Mouse (Mus musculus): Measurements from ENCODE around the gene Zfand2b.

The Zfand2b gene

DNA sequence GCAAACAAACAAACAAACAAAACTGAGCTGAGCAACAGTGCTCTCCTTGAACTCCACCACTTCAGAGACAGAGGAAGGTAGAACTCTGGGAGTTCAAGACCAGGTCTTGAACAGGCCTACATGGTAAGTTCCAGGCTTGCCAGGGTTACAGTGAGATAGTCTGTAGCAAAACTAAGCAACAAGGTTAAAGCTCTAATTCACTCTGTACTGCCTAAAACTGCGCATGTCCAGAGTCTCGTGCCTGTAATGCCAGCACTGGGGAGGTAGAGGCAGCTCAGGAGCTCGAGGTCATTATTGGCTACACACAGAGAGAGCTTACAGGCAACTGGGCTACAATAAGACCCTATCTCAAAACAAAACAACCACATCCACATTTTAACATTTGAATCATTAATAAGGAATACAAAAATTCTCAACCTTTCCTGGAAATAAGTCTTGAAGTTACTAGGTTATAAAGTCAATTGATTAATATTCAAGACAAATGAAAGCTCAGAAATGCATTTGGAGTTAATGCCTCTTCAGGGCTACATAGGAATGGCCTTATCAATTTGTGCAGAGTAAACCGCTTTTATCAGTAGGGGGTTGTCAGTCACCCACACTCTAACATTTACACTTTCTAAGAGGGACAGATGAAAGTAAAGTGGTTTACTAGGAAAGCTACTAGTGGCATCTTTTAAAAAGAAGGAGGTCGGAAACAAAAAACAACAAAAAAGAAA is 8.7 kb upstream of the Zfand2b start:
- DNase-seq (ENCODE audit: extremely low read depth, low read depth, low spot score) = no peak

DNA sequence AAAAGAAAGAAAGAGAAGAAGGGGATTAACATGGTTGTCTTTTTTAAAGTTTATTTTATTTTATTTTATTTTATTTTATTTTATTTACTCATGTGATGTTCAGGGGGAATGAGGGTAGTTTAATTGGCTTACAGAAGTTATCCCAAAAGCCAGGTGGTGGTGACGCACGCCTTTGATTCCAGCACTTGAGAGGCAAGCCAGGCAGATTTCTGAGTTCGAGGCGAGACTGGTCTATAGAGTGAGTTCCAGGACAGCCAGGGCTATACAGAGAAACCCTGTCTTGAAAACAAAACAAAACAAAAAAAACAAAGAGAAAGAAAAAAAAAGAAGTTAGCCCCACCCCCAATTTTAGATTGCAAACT is 8.2 kb upstream of the Zfand2b start:
- no peak for DNase-seq (ENCODE audit: extremely low read depth, low read depth, low spot score)

DNA sequence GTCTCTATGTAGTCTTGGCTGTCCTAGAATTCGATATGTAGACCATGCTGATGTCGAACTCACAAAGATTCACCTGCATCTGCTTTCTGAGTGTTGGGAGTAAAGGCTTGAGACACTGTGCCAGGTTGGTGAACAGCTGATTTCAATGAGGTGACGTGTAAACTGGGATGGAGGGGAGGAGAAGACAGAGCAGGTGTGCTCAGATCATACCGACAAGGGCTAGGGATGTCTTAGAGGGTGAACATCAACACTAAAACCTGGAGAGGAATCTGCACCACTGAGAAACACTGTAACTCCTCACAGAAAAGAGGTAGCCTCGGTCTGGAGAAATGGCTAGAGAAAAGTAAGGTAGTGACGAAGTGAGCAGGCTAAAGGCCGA is 364 bp upstream of the Zfand2b start:
- DNase-seq (ENCODE audit: extremely low read depth, low read depth, low spot score) = no peak

DNA sequence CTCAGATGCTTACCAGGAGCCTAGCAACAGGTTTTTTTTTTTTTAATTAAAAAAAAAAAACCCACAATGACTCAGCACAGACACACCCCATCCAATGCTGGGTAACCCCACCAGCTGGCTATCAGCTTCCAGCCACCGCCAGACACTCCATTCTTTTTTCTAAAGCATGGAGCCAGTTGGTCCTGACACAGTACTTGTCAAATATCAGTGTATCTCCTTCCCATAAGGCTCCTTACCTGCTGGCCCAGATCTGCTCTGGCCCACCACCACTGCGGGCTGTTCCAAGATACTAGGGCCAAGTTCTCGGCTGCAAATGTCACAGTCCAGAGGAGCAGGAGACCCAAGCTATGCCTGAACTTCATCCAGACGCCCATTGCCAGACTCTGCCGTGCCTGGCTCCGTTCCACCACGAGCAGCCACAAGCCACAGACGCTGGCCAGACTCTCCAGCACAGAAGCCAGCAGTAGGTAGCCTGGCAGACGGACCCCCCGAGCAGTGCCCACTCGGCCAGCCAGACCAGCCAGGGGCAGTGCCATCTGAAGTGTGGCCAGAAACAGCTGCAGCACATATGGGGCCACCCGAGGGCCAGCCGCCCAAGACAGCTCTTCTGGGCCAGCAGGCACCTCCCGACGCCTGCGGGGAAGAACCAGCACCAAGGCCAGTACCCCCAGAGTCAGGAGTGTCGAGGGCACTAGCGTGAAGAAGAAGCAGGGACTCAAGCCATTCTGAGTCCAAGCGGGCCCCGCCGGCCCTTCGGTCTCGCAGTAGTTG is 11.1 kb downstream of the Zfand2b start:
- no peak for DNase-seq (ENCODE audit: extremely low read depth, low read depth, low spot score)

DNA sequence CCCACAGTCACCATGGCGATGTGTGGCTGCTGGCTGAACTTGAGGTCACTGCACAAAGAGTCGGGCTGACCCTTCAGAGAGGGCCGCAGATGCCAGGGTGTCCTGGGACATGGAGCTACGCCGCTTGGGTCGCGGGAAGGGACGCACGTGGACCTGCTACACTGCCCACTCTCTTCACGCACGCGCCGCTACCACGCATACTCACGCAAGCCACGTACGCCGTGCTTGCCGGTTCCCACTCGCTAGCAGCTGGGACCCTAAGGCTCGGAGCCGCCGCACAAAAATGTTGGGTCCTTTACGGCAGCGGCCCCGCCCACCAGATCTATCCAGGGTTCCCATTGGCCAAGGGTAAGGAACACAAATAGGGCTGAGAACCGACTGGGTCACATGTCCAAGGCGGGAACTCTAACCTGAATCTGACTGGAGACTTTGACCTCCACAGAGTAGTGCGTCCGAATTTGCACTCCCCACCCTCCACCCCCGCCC is 11.7 kb downstream of the Zfand2b start, which contains the start of gene Abcb6:
Gene Abcb6, minus strand, starts transcription at position 288 of the 486 bp plus-strand sequence.
- no peak for DNase-seq (ENCODE audit: extremely low read depth, low read depth, low spot score)

GRCm38 (mm10) chr1:75180741-75181140 is 12.3 kb downstream of the Zfand2b start:
- DNase-seq (ENCODE audit: extremely low read depth, low read depth, low spot score) = no peak

DNA sequence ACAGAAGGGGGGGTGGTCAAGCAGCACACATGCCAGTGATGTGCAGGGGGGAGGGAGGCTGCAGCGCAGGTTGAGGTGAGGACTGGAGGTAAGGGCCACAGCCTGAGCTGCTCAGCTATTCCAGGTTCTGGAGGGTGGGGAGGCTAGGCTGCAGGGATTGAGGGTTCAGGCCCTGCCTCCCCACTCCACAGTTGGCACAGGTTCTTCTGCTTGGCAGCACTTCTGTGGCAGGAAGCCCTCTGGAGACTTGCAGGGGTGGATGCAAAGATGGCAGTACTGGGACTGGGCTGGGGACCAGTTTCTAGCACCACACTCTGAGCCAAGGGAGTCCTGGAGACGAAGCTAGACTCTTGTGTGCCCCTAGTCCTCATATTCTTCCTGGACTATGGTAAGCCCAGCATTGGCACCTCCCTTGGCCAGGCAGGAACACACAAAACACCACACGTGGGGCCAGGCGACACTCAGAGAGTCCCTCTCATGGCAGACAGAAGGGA is 13.0 kb downstream of the Zfand2b start:
- no peak for DNase-seq (ENCODE audit: extremely low read depth, low read depth, low spot score)

GRCm38 (mm10) chr1:75182160-75182559 is 13.7 kb downstream of the Zfand2b start:
- no peak for DNase-seq (ENCODE audit: extremely low read depth, low read depth, low spot score)

DNA sequence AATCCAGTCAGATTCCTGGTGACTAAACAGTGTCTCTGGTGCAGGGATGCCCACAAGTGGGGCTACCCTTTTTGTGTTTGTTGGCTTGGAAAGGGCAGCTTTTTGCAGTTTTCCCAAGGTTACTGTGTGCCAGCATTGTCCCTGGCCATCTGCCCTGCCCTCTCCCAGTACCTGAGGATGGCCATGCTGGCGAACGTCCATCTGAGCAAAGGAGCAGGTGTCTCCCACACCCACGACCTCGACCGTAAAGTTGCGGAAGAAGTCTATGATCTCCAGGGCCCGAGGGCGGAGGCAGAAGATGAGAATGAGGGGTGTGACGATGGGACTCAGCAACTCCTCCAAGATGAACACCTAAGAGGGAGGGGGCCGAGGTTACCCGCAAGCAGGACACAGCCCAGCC is 17.0 kb downstream of the Zfand2b start:
- no peak for DNase-seq (ENCODE audit: extremely low read depth, low read depth, low spot score)

DNA sequence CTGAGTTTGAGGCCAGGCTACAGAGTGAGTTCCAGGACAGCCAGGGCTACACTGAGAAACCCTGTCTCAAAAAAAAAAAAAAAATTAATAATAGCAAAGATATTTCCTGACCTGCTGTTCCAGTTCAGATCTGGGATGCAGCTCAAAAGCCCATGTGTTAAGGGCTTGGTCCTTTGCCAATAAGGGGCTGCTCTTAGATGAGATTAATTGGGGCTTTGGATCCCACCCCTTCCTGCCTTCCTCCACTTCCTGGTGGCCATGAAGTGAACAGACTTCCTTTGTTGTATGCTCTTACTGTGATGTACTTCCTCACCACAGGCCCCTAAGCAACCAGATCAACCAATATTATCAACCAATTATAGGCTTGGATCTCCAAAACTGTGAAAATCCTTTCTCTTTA is 18.7 kb downstream of the Zfand2b start:
- no peak for DNase-seq (ENCODE audit: extremely low read depth, low read depth, low spot score)

DNA sequence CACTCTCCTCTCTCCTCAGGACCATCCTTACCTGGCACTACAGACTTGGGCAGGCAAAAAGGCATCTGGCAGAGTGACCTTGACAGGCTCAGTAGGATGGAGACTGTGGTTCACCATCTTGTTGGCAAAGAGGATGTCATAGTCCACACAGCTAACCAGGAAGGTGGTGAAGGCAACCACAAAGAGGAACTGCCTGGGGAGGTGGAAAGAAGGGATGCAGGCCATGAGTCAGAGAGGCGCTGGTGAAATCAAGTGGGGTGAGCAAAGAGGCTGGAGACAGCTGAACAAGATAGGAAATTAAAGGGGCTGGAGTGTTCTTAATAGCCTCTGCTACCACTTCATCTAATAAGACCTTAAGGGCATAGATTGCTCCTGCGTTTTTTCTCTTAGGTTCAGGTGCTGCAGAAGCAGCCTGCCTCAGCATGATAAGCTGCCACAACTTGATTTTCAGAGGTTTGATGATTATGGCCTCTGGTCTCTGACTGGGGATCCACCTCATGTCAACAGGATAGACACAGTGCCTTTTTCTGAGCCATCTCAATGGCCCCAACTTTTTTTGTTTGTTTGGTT is 19.6 kb downstream of the Zfand2b start:
- no peak for DNase-seq (ENCODE audit: extremely low read depth, low read depth, low spot score)

DNA sequence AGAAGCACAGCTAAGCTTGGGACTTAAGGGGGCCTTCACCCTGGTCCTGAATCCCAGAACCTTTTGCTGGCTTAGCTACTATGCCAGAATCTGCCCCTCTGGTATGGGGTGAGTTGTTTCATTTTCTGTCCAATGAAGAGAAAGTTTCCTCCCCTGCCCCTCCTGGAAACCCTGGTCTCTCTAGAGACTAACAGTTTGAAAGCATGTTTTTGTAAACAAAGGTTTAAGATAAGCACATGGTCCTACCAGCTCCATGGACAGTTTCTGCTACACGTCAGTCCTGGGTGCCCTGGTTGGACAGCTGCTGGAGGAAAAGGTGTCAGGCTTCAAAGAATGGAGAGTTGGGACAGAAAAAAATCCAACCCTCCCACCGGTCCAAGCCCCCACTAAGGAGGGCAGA is 22.1 kb downstream of the Zfand2b start:
- no peak for DNase-seq (ENCODE audit: extremely low read depth, low read depth, low spot score)

- no peak for DNase-seq (ENCODE audit: extremely low read depth, low read depth, low spot score)
Observed at GRCm38 (mm10) chr1:75191258-75191621, 22.8 kb downstream of the Zfand2b start.

DNA sequence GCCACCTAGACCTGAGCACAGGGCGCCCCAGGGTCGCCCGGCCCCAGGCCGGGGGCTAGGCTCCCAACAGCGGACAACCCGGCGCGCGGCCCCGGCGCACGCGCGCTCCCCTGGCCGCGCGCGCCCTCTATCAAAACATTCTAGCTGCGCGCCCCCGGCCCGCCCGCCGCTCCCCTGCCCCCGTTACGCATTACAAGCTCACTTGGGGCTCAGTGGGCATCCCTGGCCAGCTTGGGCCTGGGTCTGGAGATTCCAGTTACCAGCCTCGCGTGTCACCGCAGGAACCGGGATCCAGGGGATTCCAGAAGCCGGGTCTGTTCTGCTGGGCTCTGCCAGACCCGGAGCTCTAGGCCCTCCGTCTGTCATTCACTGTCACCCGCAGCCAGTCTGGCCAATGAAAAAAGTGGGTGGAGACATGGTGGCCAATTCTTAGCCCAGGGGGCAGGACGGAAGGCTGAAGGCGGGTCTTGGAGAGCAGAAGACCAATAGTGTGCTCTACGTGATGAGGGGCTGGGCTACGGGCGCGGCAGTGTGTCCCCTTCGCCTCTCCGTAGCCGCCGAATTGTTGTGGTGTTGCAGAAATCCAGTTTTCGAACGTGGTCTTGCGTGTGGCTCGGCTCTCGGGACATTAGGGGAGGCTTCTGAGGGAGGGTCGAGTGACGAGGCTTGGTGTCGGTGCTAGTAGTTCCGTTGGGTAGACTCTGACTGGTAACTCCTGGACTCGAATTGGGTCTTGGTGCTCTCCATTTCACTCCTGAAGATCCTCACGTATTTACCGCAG is 23.4 kb downstream of the Zfand2b start, which contains the start of the genes Ankzf1 and Atg9a:
Gene Ankzf1, plus strand, starts transcription at position 530 of the 781 bp plus-strand sequence.
Gene Atg9a, minus strand, starts transcription at position 575 of the 781 bp plus-strand sequence.
- peak; percentile 97 for DNase-seq (ENCODE audit: extremely low read depth, low read depth, low spot score)

GRCm38 (mm10) chr1:75192452-75192851 is 24.0 kb downstream of the Zfand2b start:
- no peak for DNase-seq (ENCODE audit: extremely low read depth, low read depth, low spot score)

DNA sequence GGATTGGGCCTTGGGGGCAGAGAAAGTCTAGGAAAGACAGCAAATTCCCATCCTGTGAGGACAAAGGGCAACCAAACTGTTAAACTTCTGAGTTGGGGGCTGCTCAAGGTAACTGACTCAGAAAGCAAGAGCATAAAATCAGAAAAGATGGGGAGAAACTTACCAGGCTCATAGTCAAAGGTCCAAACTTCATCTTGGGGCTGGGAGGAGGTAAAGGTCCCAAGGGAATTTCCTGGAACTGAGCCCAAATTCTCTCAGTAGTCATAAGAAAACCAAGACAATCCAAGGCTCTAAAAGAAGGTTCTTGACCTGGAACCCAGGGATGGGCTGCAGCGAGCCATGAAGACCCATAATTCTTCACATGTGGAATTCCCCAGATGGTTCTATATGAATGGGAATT is 32.8 kb downstream of the Zfand2b start:
- DNase-seq (ENCODE audit: extremely low read depth, low read depth, low spot score) = no peak

DNA sequence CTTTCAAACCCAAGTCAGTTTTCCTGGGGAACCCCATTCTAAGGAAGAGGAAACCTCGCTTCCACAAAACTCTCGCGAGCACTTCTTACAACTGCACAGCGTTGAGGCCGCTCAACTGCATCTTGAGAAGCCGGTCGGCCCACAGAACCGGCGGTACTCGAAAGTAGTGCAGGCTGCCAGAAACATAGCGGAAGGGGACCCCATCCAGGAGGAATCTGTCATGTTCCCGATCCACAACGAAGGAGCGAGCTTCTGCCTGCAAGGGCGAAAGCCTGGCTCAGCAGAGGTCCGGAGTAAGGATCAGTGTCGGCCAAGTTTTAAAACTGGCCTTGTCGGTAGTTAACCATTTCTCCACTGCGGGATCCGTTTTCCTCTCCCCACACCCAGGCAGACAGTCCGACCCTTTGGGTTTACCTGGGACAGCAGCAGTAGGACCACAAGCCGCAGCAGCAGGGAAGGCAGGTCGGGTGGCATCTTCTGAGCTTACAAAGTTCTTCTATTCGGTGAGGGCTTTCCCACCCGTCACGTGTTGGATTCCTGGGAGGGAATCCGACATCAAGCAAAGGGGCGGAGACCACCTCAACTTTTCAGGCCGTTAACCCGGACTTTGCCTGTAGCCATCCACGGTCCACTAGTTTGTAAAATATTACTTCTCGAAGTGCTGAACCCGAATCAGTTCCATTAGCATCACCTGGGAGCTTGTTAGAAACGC is 40.7 kb downstream of the Zfand2b start:
- DNase-seq (ENCODE audit: extremely low read depth, low read depth, low spot score) = no peak

- no peak for DNase-seq (ENCODE audit: extremely low read depth, low read depth, low spot score)
Observed at GRCm38 (mm10) chr1:75210136-75211087, 42.0 kb downstream of the Zfand2b start, which contains the start of the genes Glb1l and Stk16. Glb1l (minus strand) TSS chr1:75210813. Stk16 (plus strand) TSS chr1:75210838.

GRCm38 (mm10) chr1:75211141-75211708 is 42.8 kb downstream of the Zfand2b start:
- no peak for DNase-seq (ENCODE audit: extremely low read depth, low read depth, low spot score)

Data from fat pad, adult 2 months (tissue).